Mouse (Mus musculus) erythroblast, embryonic 14.5 days (primary cell): ENCODE data around the gene Gm49416. TPM values are rescaled to one million over a fixed set of nuclear protein-coding genes. Genes with fewer than 3 reads are reported as not detected.
A peak's percentile ranks its signal among the peaks of the same experiment; 100 is the strongest.

Source experiments
- H3K27me3 ChIP-seq: 2 replicates; pipeline ENCODE4 v1.6.1; 2012; ENCODE audit warnings: inconsistent platforms; ENCODE audit not compliant: control insufficient read depth
- H3K36me3 ChIP-seq: 2 replicates; pipeline ENCODE4 v1.6.1; 2012; ENCODE audit warnings: mild to moderate bottlenecking, inconsistent platforms; ENCODE audit not compliant: control insufficient read depth
- H3K4me1 ChIP-seq: 2 replicates; pipeline ENCODE4 v1.6.1; 2012; ENCODE audit warnings: inconsistent platforms; ENCODE audit not compliant: control insufficient read depth
- H3K4me3 ChIP-seq: replicated peaks from 2 replicates; pipeline ENCODE3; 2012; ENCODE audit warnings: moderate library complexity, mild to moderate bottlenecking, inconsistent platforms
- H3K9me3 ChIP-seq: 2 replicates; pipeline ENCODE4 v1.6.1; 2012; ENCODE audit warnings: low read length, inconsistent platforms, mixed read lengths; ENCODE audit not compliant: control insufficient read depth
- GATA1 ChIP-seq: IDR thresholded peaks from 2 replicates; pipeline ENCODE4 v1.6.1; 2012; ENCODE audit warnings: low read length, inconsistent platforms, mixed read lengths
- TAL1 ChIP-seq: IDR thresholded peaks from 3 replicates; pipeline ENCODE4 v1.6.1; 2012; ENCODE audit warnings: low read length, inconsistent platforms, mixed read lengths
- polyA plus RNA-seq: library from polyadenylated mRNA; stranded (reverse); fragments of >175 nt; gene quantifications from 2 replicates; pipeline ENCODE4 v1.2.3, GENCODE M21; 2012

Gm49416 gene
- polyA plus RNA-seq, 1 experiment = not detected

DNA sequence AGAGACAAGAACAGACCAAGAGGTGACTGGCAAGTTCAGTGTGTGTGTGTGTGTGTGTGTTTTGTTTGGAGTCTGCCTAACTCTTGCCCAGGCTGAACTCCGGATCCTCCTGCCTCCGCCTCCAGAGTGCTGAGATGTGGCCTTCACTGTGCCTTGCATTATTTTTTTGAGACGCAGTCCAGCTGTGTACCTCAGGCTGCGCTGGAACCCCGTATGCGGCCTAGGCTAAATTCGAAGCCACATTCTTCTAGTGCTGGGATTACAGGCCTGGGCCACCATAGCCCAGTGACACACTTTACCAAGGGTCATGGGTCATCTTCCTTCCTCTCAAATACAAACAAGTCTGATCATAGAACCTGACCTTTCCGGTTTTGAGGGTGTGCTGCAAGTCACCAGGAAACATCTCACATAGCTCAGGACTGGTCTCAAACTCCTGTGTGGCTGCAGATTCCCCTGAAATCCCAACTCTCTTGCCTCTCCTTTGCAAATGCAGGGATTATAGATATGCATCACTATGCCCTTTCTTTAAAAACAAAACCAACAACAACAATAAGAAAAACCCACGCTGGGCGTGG, 16.4 kb upstream of the Gm49416 start:
- no peak for TF ChIP-seq TAL1
- TF ChIP-seq GATA1 = no peak
- Histone ChIP-seq H3K4me3 (peak overlapping the region; percentile 90), H3K27me3 (no peaks in the 10 kb centered on the region), H3K9me3 (no peaks in the 10 kb centered on the region), H3K4me1 (peaks cover 45% of the 10 kb centered on the region), H3K36me3 (peaks cover 49% of the 10 kb centered on the region)

DNA sequence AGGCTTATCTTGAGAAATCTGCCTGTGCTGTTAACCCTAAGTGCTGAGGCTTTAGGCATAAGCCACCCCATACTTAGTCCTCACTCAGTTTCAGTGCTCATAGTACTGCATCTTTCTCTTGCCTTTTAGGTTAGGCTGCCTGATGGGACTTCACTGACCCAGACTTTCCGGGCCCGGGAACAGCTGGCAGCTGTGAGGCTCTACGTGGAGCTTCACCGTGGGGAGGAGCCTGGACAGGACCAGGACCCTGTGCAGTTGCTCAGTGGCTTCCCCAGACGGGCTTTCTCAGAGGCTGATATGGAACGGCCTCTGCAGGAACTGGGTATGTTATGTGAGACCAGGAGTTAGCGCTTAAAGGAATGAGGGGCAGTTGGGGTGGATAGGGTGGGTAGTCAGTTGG, 13.7 kb upstream of the Gm49416 start:
- Histone ChIP-seq H3K4me1 (peaks cover 54% of the 10 kb centered on the region), H3K9me3 (no peaks in the 10 kb centered on the region), H3K36me3 (peaks cover 65% of the 10 kb centered on the region), H3K27me3 (no peaks in the 10 kb centered on the region), H3K4me3 (no peak overlapping the region)
- no peak for TF ChIP-seq TAL1
- TF ChIP-seq GATA1 = no peak

DNA sequence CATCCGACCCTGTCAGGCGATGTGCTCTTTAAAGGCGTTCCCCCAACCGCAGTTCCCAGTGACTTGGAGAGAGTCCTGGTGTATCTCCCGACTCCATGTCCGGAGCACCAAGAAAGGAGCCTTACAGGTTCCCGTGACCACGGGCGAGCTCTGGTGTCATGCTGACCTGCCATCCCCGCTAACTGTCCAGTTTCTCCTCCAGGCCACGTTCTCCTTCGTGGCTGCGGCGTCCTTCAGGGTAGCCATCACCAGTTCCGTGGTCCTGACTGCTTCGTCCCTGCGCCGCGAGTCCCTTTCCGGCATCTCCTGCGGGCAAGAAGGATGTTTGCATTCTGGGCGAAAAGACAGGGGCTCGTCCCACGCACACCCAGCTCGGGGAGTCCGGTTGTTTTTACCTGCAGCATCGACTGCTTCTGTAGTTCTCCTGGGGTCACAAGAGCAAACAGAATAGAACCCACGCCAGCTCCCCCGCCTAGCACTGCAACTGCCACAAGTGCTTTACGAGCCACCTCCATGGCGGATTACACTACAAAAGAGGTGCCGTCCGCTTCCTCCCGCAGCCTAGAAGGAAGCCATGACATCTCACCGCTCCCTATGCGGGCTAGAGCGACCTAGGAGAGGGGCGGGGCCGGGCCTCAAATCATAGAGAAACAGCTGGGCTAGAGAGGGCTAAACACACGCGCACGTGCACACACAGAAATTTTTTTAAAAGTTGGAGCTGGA, 8.3 kb upstream of the Gm49416 start, which contains the start of gene Uqcc3:
TSS of gene Uqcc3 (minus strand) at position 613 of the 723 bp plus-strand sequence.
- Histone ChIP-seq H3K4me3 (peak within 1 kb of the TSS; percentile 73), H3K36me3 (peaks cover 33% of the 10 kb centered on the region), H3K27me3 (no peaks in the 10 kb centered on the region), H3K9me3 (no peaks in the 10 kb centered on the region), H3K4me1 (peaks cover 23% of the 10 kb centered on the region)
- TF ChIP-seq TAL1 (no peak; the same call in 2 of the 3 replicates), GATA1 (no peak)

DNA sequence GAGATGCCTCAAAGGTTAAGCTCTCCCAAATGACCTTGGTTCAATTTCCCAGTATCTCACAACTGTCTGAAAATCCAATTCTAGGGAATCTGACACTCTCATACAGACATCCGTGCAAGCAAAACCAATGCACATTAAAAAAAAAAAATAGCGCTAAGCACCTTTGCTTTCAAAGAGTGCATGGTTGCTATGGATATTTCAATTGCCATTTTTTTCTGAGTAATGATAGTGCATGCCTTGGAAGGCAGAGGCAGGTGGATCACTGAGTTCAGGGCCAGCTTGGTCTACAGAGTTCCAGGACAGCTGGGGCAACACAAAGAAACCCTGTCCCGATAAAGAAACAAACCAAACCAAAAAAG, 7.7 kb upstream of the Gm49416 start:
- H3K4me3 ChIP-seq = peak overlapping the region; percentile 73
- peaks cover 28% of the 10 kb centered on the region for H3K36me3 ChIP-seq
- no peaks in the 10 kb centered on the region for H3K9me3 ChIP-seq
- no peaks in the 10 kb centered on the region for H3K27me3 ChIP-seq
- TF ChIP-seq TAL1 (no peak), GATA1 (no peak)
- H3K4me1 ChIP-seq = peaks cover 24% of the 10 kb centered on the region

DNA sequence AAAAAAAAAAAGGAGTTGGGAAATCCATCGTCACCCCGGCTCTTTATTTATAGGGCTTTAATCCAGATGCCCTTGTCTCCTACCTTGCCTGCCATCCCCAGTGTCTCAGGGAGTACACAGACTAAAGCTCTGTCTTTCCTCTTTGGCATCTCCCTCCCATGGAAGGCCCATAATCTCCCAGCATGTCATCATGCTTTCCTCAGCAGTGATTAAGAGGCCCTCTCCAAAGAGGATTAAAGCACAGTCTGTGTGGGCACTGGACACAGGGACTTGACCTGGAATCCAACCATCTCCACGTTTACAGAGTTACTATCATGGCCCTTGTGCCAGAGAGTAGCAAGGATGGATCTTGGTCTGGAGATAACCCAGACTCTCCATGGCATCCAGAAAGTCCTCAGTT, 5.1 kb upstream of the Gm49416 start, which contains the start of the genes Lbhd1 and Gm49403:
TSS of gene Lbhd1 (plus strand) at position 117 of the 400 bp plus-strand sequence.
TSS of gene Gm49403 (plus strand) at position 315 of the 400 bp plus-strand sequence.
- H3K27me3 ChIP-seq = no peaks in the 10 kb centered on the region
- no peak for TF ChIP-seq TAL1
- TF ChIP-seq GATA1 = no peak
- H3K36me3 ChIP-seq = peaks cover 5% of the 10 kb centered on the region
- no peaks in the 10 kb centered on the region for H3K9me3 ChIP-seq
- peaks cover 46% of the 10 kb centered on the region for H3K4me1 ChIP-seq
- H3K4me3 ChIP-seq = no peak within 1 kb of the TSS

DNA sequence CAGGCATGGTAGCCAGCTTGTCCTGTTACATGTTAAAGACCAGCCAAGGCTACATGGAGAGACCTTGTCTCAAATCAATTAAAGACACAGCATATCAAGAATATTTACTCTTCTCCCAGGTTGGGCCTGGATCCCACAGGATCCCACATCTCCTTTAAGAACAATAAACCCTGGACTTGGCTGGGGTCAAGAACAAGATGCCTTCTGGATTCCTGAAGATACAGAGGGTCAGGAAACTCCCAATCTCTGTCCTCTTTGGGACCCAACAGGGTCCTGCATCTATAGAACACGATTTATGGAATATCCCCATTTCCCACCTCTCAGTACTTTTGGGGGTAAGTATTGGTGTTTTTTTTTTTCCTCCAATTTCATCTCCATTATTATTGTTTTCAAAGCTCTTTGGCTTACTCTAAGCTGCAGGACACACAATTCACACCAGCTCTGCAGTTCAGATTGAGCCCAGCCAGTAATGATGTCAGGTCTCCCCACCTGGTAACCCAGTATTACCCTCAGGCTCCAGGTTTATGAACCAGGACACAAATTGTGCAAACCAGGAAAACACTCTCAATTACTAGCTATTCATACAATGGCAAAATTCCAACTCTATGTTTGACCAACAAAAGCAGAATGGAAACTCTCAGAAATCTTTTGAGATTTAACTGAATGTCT, 1.7 kb upstream of the Gm49416 start:
- Histone ChIP-seq H3K4me1 (peaks cover 50% of the 10 kb centered on the region), H3K27me3 (no peaks in the 10 kb centered on the region), H3K4me3 (peak overlapping the region; percentile 72), H3K9me3 (no peaks in the 10 kb centered on the region), H3K36me3 (peaks cover 20% of the 10 kb centered on the region)
- TF ChIP-seq GATA1 = no peak
- no peak for TF ChIP-seq TAL1

DNA sequence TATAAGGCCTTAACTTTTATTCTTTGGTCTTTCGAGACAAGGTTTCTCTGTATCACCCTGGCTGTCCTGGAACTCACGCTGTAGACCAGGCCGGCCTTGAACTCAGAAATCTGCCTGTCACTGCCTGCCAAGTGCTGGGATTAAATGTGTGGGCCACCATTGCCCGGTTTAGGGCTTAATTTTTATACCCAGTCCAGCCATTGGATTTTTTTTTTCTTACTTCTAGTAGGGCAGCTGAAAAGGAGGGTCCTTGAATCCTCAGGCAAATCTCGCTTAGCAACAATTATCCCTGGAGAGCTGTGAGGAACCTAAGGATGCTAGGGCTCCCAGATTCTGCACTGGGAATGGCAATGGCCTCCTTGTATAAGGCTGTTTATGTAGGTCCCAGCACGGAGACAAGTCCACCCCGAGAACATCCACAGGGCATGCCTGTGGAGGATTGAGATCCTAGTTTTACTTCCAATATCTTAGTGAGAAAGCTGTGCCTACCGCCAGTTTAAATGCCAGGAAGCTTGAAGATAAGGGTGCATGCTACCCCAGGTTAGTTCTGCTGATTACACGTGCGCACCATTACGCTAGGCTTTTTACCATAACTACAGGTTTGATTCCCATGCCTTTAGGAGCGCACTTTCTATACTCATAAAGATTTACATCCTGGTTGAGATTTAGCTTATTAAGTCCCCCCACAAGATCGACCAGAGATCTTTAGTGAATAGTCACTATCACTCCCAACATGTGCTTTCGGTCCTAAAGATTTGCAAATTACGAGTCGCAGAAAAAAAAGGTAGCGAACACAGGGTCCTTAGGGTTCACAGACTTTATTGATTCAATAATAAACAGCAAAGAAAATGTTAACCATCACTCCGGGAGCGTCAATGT, 902 bp upstream of the Gm49416 start:
- Histone ChIP-seq H3K27me3 (no peaks in the 10 kb centered on the region), H3K36me3 (peaks cover 20% of the 10 kb centered on the region), H3K4me1 (peaks cover 57% of the 10 kb centered on the region), H3K9me3 (no peaks in the 10 kb centered on the region), H3K4me3 (peak overlapping the region; percentile 72)
- TF ChIP-seq TAL1 (peak; percentile 30; the same call in 1 of the 3 replicates), GATA1 (peak; percentile 68)
